Mouse (Mus musculus) lung, adult 2 months (tissue): ENCODE measurements around the gene Cpne4.

Experiments used
- CTCF ChIP-seq: fragments of 200-500 bp; IDR thresholded peaks from 2 replicates; pipeline ENCODE4 v1.5.1; 2011; ENCODE audit warnings: mild to moderate bottlenecking, low read length, control low read depth; ENCODE audit not compliant: insufficient read depth
- POLR2A ChIP-seq: fragments of 200-500 bp; IDR thresholded peaks from 2 replicates; pipeline ENCODE4 v1.6.1; 2011; ENCODE audit warnings: low read depth, mild to moderate bottlenecking, control low read depth, low read length, borderline replicate concordance; ENCODE audit errors: extremely low read depth

GRCm38 (mm10) chr9:104913327-104913726 lies 366.2 kb downstream of the Cpne4 start:
- TF ChIP-seq POLR2A (no peak), CTCF (no peak)
